Mouse (Mus musculus): Measurements from ENCODE around the gene Hoxd12.

The Hoxd12 gene

DNA sequence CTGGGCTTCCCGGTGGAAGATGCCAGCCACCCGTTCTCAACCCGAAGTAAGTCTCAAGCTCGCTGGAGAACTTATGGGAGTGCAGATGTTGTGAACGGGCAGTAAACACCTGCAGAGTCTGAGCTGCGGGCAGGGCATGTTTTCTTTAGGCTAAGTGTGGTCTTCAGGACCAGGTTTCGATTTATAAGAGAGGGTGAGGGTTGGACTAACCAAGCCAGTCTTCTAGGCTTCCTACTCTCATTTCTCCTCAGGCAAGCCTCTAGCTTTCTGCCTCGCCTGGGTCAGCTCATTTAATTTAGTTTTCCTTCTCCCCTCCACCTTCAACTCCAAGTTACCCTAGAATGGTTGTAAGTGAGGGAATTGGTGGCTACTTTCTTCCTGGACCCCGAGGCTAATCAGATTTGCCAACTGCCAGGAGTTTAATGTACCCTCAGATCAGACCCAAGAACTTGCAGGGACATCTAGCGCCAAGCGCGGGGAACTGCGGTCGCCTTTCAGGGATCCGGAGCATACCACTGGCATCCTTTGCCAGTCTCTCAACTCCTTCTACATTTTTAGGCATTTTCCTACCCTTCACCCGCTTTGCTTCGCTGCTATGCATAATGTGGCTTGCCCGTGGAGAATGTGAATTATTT is 11.4 kb upstream of the Hoxd12 start:
- no peak for DNase-seq (ENCODE audit: low read depth, low spot score)

DNA sequence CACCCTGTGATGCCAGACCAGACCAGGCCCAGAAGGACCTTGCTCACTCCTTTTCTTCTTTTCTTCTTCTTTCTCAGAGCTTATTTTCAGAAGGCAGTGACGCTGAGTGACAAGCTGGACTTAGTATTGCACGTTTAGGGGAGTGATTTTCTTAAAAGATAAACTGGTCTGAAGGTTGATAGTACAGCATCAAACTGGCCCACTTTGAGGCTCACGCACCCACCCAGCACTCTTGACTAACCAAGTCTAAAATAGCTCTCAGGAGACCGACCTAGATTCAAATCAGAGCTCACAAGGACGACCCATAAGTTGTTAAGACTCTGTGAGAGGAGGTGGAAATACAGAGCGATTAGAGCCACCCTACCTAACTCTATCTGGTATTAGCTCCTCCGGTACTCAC is 8.4 kb upstream of the Hoxd12 start:
- no peak for DNase-seq (ENCODE audit: low read depth, low spot score)

DNA sequence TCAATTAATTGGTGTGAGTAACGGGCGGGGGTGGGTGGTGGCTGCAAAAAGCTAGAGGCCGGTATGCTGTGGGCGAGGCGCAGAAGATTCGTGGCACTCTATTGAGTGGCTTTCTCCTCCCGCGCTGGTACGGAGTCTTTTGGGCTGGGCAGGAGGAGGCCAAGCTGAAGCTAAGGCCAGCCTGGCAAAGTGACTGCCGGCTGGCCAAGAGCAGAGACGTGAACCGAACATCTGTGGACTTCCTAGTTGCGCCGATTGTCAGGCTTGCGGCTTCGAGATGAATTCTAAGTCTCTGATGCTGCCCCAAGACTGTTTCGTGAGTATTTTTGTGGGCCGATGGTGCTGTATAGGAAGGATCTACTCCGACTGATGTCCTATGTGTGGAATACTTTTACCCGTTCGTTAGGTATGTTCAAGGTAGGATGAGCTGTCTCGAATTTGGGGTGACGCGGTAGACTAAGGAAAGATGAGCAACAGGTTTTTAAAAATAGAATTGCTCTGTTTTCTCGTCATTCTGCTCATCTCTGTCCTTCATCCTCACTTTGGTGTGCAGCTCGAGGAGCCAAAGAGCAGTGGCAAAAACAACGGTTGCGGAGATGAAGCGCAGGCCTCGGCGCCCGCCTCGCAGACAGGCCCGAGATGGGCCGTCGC is 7.5 kb upstream of the Hoxd12 start:
- no peak for DNase-seq (ENCODE audit: low read depth, low spot score)

DNA sequence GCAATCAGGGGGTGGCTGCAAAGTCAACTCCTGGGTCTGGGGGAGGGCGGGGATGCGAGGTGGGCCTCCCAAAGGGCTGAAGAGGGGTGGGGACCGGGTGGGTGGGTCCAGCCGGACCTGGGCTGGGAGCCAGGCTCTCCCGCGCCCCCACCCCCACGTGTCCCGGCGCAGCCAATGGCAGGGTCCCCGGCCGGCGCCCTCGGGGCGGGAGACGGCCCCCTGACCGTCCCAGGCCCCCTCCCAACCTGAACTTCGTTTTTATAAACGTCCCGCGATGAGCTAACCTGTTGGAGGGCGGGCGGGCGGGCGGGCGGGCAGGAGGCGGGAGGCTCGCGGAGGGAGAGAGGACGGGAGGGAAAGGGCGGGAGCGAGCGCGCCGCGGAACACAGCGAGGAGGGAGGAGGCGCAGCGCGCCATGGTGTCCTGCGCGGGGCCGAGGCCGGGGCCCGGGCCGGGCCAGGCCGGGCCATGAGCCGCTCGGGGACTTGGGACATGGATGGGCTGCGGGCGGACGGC is 6.9 kb upstream of the Hoxd12 start, which contains the start of gene Hoxd13:
Hoxd13 (plus strand) TSS at position 469 of the 516 bp plus-strand sequence.
- DNase-seq (ENCODE audit: low read depth, low spot score), result no peak

DNA sequence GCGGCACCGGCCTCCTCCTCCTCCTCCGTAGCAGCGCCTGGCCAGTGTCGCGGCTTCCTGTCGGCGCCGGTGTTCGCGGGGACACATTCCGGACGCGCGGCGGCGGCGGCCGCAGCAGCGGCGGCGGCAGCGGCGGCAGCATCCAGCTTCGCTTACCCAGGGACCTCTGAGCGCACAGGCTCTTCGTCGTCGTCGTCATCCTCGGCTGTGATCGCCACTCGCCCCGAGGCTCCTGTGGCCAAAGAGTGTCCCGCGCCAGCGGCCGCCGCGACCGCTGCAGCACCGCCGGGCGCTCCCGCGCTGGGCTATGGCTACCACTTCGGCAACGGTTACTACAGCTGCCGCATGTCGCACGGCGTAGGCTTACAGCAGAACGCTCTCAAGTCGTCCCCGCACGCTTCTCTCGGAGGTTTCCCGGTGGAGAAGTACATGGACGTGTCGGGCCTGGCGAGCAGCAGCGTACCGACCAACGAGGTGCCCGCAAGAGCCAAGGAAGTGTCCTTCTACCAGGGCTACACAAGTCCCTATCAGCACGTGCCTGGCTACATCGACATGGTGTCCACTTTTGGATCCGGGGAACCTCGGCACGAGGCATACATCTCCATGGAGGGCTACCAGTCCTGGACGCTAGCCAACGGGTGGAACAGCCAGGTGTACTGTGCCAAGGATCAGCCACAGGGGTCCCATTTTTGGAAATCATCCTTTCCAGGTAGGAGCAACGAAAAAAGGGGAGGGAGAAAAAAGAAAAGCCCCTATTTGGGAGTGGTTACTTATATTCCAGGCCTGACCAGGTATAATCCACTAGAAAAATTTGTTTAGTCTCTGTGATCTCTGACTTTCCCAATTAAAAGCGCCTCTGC is 6.2 kb upstream of the Hoxd12 start:
- no peak for DNase-seq (ENCODE audit: low read depth, low spot score)

DNA sequence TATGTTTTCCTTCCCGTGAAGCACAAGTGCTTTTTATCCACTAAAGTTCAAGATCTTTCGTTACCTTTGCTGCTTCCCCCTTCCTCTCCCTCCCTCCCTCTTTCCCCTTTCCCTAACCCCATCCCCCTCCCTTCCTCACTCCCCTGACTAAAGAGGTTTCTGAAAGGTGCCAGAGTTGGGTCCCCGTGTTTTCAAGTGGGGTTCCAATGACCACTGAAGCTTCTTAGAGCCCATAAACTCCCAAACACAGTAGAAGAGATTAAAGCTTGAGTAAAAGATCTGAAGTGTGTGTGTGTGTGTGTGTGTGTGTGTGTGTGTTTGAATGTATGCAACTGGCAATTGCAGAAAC is 5.6 kb upstream of the Hoxd12 start:
- DNase-seq (ENCODE audit: low read depth, low spot score), result no peak

DNA sequence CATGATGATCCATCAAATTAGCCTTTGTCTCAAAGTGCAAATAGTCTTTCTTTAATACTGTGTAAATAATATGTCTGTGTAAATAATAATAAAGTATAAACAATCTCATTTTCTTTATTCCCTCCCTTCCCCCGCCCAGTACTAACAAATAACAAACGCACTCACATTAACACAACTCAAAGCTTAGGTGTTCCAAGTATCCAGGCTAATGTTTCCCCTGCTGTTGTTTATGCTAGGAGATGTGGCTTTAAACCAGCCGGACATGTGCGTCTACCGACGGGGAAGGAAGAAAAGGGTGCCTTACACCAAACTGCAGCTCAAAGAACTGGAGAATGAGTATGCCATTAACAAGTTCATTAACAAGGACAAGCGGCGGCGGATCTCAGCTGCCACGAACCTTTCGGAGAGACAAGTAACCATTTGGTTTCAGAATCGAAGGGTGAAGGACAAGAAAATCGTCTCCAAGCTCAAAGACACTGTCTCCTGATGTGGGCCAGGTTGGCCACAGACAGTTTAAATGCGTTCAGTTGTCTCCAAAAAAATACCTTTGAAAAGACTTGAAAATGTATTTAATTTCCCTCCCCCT is 5.1 kb upstream of the Hoxd12 start:
- DNase-seq (ENCODE audit: low read depth, low spot score), result no peak

DNA sequence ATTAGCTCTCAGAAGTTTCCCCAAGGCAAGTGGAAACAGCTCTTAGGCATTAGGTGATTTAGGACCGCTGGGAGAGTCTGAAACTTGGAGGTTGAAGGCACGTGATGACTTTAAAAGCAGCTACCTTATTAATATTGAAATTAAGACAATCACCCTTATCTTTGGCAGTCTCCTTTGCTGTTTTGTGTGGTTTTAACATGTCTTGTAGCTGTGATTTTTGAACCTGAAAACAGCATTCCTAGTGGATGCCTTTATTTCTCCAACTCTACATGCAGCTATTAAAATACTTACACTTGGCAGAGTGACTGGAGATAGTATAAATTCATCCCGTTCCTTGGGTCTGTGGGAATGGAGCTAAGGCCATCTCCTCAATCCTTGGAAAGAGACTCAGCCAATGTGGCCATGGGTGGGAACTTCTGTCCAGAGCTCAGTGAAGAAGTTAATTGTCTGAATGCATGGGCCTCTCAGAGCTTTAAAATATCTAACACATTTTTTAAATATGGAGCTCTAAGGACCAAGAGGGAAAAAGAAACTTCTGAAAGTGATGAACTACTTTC is 4.1 kb upstream of the Hoxd12 start:
- DNase-seq (ENCODE audit: low read depth, low spot score), result no peak

DNA sequence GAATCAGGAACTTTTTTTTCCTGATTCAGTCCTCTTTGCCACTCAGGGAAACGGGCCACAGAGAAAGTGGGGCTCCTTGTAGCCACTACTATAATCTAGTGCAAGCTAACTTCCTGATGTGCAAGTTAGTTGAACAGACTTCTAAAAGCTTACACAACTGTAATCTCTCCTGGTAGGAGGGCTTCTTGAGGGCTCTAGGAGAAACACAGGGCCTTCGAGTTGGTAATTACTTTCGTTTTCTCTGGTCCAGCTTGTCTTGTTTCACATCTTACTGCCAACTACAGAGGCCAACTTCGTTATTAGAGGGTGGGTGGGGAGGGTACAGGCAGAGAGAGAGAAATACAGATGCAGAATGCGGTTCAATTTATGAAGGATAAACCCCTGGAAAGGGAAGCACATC is 3.0 kb upstream of the Hoxd12 start:
- DNase-seq (ENCODE audit: low read depth, low spot score), result no peak

DNA sequence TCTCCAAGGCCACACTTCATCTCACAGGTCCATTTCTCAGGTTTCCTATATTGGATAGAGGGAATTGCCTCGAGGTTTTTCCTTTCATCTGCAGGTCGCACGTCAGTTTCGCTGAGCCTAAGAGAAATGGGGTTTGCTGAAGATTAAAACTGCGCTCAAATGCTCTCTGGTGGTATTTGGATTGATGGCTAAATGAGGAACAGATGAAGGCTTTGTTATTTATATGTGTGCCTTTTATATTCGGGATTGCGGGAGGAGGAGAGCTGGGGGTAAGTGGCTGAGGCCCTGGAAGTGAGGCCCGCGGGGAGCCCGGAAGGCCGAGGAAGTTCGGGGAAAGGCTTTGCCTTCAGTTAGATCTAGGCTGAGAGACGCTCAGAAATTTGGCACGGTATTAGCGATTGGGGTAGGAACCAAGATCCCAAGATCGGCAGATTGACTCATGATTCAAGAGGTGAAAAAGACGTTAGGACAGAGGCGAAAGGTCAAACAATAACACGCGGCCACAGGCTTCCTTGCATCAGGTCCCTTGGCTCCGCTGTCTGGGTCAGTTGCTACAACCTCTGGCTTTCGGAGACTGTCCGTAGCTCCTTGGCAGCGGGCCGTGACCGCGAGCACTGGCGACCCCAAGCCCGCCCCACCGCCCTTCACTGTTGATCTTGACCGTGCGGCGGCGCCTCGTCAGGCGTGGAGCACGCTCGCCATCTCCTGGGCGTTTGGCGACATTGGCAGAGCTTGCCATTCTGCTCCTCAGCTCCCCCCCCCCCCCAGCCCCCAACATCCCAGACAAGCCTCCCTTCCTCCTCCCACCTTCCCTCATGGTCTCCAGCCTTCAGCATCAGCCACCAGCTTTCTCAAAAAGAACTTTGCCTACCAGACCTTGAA is 2.1 kb upstream of the Hoxd12 start:
- peak; percentile 56 for DNase-seq (ENCODE audit: low read depth, low spot score)

DNA sequence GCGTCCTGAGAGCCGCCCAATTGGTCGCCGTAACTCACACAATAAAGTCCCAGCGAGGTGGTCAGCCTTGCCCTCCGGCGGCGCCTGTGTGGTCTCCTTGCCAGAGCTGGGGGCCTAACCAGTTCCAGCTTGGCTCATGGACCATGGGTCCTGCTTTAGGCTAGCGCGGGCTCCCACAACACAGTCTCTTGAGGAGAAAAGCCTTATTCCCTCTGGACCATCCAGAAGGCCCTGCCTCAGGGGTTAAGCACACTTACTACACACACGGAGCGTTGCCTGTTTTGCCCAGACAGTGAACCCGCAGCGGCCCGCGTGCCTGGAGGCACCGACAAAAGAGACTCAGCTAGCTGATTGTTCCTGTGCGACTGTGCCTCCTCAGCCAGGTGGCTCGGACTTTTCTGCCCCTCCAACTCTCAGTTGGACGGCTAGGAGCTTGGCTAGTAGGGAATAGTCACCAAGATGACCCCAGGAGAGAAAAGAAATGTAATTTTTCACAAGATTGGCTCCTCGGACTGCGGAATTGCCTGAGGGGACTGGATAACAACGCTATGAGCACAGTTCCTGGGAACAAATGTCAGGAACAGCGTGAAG is 883 bp upstream of the Hoxd12 start:
- DNase-seq (ENCODE audit: low read depth, low spot score), result no peak

DNA sequence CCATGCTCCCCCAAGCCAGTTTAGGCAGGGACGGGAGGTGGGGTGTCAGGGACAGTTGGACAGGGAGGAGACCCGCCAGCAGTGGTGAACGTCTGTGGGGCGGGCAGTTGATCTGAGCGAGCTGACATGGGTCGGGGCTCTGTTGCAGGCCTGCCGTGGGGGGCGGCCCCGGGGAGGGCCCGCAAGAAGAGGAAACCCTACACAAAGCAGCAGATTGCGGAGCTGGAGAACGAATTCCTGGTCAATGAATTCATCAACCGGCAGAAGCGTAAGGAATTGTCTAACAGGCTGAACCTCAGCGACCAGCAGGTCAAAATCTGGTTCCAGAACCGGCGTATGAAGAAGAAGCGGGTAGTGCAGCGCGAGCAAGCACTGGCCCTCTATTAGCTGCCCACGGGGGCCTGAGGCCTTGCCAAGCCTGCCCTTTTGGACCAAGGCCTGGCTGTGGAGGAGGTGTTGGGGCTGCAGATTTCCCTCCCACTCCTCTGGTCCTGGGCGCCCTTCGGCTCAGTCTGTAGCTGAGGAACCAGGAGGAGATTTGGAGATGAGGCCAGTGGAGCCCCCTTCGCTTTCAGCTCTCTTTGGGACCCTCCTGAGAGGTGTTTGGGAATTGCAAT is 961 bp downstream of the Hoxd12 start:
- DNase-seq (ENCODE audit: low read depth, low spot score), result no peak

DNA sequence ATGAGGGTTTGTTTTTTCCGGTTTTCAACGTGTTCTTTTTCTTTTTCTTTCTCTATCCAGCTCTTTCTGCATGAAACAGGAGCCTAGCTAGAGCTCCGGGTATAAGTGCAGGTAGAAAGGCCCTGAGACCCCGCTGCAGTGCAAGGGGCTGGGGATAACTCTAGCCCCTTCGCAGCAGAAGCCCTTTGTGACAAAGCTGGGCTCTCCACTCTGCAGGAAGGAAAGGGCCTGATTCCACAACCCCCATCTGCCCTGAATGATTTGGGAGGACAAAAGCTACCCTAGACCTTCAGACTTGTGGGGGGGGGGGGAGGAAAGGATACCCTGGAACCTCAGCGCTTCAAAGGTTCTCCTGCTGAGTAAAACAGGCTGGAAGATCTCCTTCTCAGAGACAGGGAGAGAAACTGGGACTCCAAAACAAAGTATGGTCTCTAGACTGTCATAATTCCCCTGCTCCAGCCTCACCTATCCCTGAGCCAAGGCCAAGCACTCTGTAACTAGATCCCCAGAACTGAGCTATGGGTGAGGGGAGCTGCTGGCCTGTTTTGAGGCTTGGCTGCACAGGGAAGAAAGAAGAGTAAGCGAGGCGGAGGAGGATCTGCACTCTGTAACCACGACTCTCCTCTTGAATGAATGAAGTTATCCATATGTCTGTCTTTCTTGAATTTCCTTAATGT is 1.7 kb downstream of the Hoxd12 start:
- no peak for DNase-seq (ENCODE audit: low read depth, low spot score)

DNA sequence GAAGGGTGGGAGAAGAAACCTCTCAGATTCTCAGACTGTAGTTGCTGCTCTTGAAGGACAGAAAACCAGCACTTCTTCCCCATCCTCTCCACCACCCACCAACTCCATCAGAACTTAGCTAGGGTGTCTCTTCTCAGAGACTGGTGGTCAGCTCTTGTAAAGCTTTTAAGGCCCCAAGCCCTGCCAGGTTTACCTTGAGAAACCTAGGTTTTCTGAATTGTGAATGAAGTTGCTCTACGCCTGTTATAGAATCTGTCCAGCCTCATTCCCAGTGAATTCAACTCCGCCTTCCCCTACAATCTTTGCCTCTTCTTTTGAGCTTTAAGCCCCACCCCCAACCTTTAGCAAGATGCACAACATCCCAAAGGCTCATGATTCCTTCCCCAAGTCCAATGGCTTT is 2.3 kb downstream of the Hoxd12 start:
- DNase-seq (ENCODE audit: low read depth, low spot score), result no peak

DNA sequence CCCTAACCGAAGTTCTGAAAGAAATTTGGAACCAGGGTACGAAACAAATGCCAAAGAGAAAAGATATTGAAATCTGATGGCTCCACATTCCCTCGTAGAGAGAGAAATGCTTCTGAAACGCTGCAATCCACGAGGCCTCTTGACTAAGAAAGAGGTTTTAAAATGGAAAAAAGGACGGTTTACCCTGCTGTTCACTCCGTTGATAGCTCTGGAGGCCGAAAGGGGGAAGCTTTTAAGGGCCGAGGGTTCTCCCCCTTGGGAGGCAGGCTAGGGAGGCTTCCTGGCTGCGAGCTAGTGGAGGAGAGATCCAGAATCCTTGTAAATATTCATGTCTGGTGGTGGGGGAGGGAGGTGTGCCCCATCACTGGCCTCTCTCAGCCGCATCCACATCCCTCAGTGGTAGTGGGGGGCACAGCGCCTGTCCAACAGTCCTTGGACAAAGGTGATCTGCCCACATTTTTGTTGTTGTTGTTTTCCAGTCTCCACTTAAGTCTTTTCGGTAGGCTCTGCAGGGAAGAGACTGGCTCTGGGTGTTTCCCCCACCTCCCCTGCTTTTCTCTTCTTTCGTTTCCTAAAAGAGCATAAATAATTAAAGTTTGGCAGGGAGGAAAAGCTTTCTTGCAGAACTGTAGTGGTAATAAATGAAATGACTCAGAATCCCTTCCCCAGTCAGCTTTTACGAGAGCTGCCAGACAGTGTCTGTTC is 4.2 kb downstream of the Hoxd12 start, which contains the start of gene Hoxd11:
Hoxd11 (plus strand) TSS at position 667 of the 705 bp plus-strand sequence.
- no peak for DNase-seq (ENCODE audit: low read depth, low spot score)

DNA sequence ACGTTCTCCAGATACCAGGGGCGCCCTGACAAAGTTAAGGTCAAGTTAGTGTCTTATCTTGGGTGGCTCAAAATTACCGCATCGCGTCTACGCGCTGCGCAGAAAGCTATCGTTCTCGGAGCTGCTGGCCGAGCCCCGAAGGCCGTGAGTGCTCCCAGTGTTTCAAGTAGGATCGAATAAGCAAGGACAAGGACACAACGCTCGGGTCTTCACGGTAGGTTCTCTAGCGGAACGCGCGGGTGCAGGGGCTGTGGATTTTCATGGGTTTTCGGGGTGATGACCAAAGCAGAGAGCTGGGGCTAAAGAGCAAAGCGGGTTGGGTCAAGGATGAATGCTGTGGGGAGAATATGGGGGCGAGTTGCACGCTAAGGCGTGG is 4.8 kb downstream of the Hoxd12 start:
- DNase-seq (ENCODE audit: low read depth, low spot score), result no peak

DNA sequence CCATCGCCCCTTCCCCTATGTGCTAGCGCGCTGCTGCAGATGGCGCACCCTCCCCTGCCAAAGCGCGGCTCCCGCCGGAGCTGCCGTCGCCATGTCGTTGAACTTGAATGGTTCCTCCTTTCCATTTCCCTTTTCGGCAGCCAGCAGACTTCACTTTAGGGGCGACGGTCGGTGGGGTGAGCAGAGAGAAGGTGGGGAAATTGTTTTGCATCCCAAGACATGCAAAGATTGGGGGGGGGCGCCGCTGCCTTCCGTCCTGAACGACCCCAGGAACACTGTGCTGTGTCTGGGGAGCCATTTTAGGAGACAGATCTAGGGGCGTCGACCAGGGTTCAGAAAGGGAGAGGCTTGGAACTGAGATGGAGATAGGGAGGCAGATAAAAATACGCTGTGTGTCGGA is 5.2 kb downstream of the Hoxd12 start:
- DNase-seq (ENCODE audit: low read depth, low spot score), result no peak

DNA sequence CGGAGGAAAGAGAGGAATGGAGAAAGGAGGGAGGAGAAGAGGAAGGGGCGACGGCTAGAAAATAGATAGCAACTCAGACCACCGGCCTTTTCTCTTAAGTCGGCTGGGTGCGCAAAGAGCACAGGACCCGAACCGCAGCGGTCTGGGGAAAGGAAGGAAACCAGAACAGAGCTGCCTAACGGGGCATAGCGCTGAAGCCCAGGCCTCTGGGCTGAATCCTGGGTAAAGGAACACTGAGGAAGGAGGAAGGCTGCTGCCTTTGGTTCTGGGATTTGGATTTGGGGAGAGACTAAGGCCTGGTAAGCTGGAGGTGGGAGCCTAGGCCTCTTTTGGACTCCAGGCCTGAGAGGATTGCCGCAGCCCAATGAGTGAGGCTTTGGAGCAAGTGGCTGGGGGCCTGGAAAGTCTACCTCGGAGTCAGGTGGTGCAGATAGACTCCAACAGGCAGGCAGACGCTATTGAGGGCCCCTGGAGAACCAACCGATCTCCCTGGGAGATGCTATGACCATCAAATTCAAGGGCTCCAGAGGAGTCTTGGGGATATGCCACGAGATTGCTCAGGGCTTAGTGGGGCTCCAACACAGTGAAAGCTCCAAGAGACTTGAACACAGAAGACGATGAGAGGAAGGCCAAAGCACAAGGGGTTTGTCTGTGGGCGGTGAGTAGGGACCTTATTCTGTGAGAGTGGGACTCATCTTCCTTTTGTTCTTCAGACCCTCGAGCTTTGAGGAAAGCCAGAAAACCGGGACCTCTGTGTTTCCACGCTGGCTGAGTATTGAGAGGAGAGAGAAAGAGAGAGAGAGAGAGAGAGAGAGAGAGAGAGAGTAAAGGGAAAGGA is 6.0 kb downstream of the Hoxd12 start:
- DNase-seq (ENCODE audit: low read depth, low spot score), result no peak

Measured in CD4-positive helper T cell, adult 2 months (primary cell).